Mouse (Mus musculus): ENCODE data around the gene Snx9. TPM values are rescaled to one million over a fixed set of nuclear protein-coding genes. Genes with fewer than 3 reads are reported as not detected.

Gene Snx9
- polyA plus RNA-seq, 2 experiments = 9.4 to 11.6 TPM

DNA sequence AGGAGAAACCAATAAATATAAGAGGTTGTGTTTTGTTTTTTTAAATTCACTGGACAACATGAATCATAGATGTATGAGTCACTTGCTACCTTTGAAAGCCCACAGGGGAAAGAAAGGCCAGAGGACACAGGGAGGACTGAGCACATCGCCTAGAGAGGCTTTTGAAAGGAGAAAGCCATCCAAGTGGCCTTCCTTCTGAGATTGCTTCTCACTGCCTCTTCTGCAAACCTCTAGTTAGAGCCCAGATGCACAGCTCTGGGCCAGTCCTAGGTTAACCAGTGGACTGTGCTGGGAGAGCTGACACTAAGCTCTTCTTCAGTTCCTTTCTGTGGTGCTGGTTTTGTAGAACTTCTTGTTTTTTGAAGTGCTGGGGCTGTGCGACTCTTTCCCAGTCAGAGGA is 40.9 kb upstream of the Snx9 start:
- DNase-seq (ENCODE audit: low read depth in 3 of 3, low spot score in 3 of 3) (no peak), ATAC-seq (ENCODE audit: insufficient read depth) (no peak)
- Histone ChIP-seq H3K27me3 (ENCODE audit: control insufficient read depth, insufficient read depth, low read length) (no peaks in the 10 kb centered on the region), H3K27ac (no peak overlapping the region), H3K9ac (replicated peaks) (no peak overlapping the region), H3K36me3 (replicated peaks; ENCODE audit: control insufficient read depth, insufficient read depth, low read depth) (no peaks in the 10 kb centered on the region), H3K4me1 (replicated peaks; ENCODE audit: control insufficient read depth in 2 of 2, insufficient read depth in 2 of 2, low read length in 1 of 2) (peaks cover 9 to 41% of the 10 kb centered on the region in 2 experiments), H3K4me2 (ENCODE audit: low read depth) (peak overlapping the region; percentile 8), H3K9me3 (ENCODE audit: control insufficient read depth, low read length) (no peaks in the 10 kb centered on the region), H3K4me3 (ENCODE audit: insufficient read depth in 1 of 2, low read depth in 2 of 2, low read length in 2 of 2) (no peak overlapping the region)
- TF ChIP-seq EP300 (IDR thresholded peaks at IDR 0.05; ENCODE audit: low read depth) (no peak), CTCF (IDR thresholded peaks at IDR 0.05; ENCODE audit: low read depth) (no peak)
- WGBS (ENCODE audit: insufficient replicate concordance) = 64% methylated on average over 2 of the region's 2 CpGs

GRCm38 (mm10) chr17:5800824-5801560 is 40.1 kb upstream of the Snx9 start:
- no peak overlapping the region for H3K27ac ChIP-seq
- no peak overlapping the region for H3K9ac ChIP-seq (replicated peaks)
- WGBS (ENCODE audit: insufficient replicate concordance) = 57% methylated on average over 7 of the region's 7 CpGs

GRCm38 (mm10) chr17:5801761-5802655 is 39.1 kb upstream of the Snx9 start:
- Histone ChIP-seq H3K4me3 (ENCODE audit: insufficient read depth in 1 of 2, low read depth in 2 of 2, low read length in 2 of 2) (no peak overlapping the region), H3K4me2 (ENCODE audit: low read depth) (peak overlapping the region; percentile 26), H3K9me3 (ENCODE audit: control insufficient read depth, low read length) (no peaks in the 10 kb centered on the region), H3K9ac (replicated peaks) (no peak overlapping the region), H3K4me1 (replicated peaks; ENCODE audit: control insufficient read depth in 2 of 2, insufficient read depth in 2 of 2, low read length in 1 of 2) (peaks cover 9 to 34% of the 10 kb centered on the region in 2 experiments), H3K27me3 (ENCODE audit: control insufficient read depth, insufficient read depth, low read length) (no peaks in the 10 kb centered on the region), H3K36me3 (replicated peaks; ENCODE audit: control insufficient read depth, insufficient read depth, low read depth) (no peaks in the 10 kb centered on the region), H3K27ac (no peak overlapping the region)
- WGBS (ENCODE audit: insufficient replicate concordance) = 12% methylated on average over 17 of the region's 17 CpGs
- no peak for DNase-seq (ENCODE audit: low read depth in 3 of 3, low spot score in 3 of 3)
- TF ChIP-seq EP300 (IDR thresholded peaks at IDR 0.05; ENCODE audit: low read depth) (no peak), CTCF (IDR thresholded peaks at IDR 0.05; ENCODE audit: low read depth) (no peak)
- ATAC-seq (ENCODE audit: insufficient read depth) = no peak

More at GRCm38 (mm10) chr17:5800824-5801560, 40.1 kb upstream of the Snx9 start:
- Histone ChIP-seq H3K4me3 (ENCODE audit: insufficient read depth in 1 of 2, low read depth in 2 of 2, low read length in 2 of 2) (no peak overlapping the region), H3K36me3 (replicated peaks; ENCODE audit: control insufficient read depth, insufficient read depth, low read depth) (no peaks in the 10 kb centered on the region), H3K4me2 (ENCODE audit: low read depth) (no peak overlapping the region; the same call in 1 of the 2 replicates), H3K27me3 (ENCODE audit: control insufficient read depth, insufficient read depth, low read length) (no peaks in the 10 kb centered on the region), H3K9me3 (ENCODE audit: control insufficient read depth, low read length) (no peaks in the 10 kb centered on the region), H3K4me1 (replicated peaks; ENCODE audit: control insufficient read depth in 2 of 2, insufficient read depth in 2 of 2, low read length in 1 of 2) (peaks cover 9 to 41% of the 10 kb centered on the region in 2 experiments)
- TF ChIP-seq EP300 (IDR thresholded peaks at IDR 0.05; ENCODE audit: low read depth) (no peak), CTCF (IDR thresholded peaks at IDR 0.05; ENCODE audit: low read depth) (no peak)
- ATAC-seq (ENCODE audit: insufficient read depth) (no peak), DNase-seq (ENCODE audit: low read depth in 3 of 3, low spot score in 3 of 3) (no peak)

DNA sequence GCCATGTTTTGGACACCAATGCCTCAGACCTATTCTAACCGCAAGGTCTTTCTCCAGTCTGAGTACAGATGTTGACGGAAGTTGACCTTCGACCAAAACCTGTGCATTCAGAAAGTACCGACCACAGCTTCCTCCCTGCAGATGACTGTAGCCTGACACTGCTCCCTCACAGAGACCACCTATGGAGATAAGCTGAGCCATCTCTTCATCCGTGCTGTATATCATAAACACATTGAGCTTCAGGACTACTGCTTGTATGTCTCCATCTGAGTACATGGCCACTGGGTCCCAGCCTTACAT is 38.5 kb upstream of the Snx9 start:
- no peaks in the 10 kb centered on the region for H3K9me3 ChIP-seq (ENCODE audit: control insufficient read depth, low read length)
- 32% methylated on average over 5 of the region's 5 CpGs for WGBS (ENCODE audit: insufficient replicate concordance)
- no peak overlapping the region for H3K27ac ChIP-seq
- H3K27me3 ChIP-seq (ENCODE audit: control insufficient read depth, insufficient read depth, low read length) = no peaks in the 10 kb centered on the region
- DNase-seq (ENCODE audit: low read depth in 3 of 3, low spot score in 3 of 3) (no peak), ATAC-seq (ENCODE audit: insufficient read depth) (no peak)
- no peaks in the 10 kb centered on the region for H3K36me3 ChIP-seq (replicated peaks; ENCODE audit: control insufficient read depth, insufficient read depth, low read depth)
- no peak overlapping the region for H3K9ac ChIP-seq (replicated peaks)
- H3K4me1 ChIP-seq (replicated peaks; ENCODE audit: control insufficient read depth in 2 of 2, insufficient read depth in 2 of 2, low read length in 1 of 2) = peaks cover 9 to 36% of the 10 kb centered on the region in 2 experiments
- no peak overlapping the region for H3K4me3 ChIP-seq (ENCODE audit: insufficient read depth in 1 of 2, low read depth in 2 of 2, low read length in 2 of 2)
- no peak for TF ChIP-seq CTCF (IDR thresholded peaks at IDR 0.05; ENCODE audit: low read depth)
- no peak overlapping the region for H3K4me2 ChIP-seq (ENCODE audit: low read depth)

Measured in liver, embryonic 14.5 days (tissue).